Mouse (Mus musculus): Measurements from ENCODE around the gene Ccr3.
"Not testable (repeated sequence)": the region's sequence is repeated elsewhere in the genome, so short reads cannot be mapped to it uniquely, and the experiment has no call there.

Gene Ccr3

GRCm38 (mm10) chr9:124056158-124056709, 34.5 kb downstream of the Ccr3 start:
- DNase-seq, result no peak

GRCm38 (mm10) chr9:124059660-124060352, 38.0 kb downstream of the Ccr3 start:
- DNase-seq, result no peak

GRCm38 (mm10) chr9:124061474-124062432, 40.0 kb downstream of the Ccr3 start:
- not testable (repeated sequence) for DNase-seq

GRCm38 (mm10) chr9:124066572-124067103, 44.9 kb downstream of the Ccr3 start:
- no peak for DNase-seq

- no peak for DNase-seq
These were observed 46.6 kb downstream of the Ccr3 start for GRCm38 (mm10) chr9:124068098-124069058.

- DNase-seq, result no peak
These were observed 49.7 kb downstream of the Ccr3 start for GRCm38 (mm10) chr9:124071506-124071905.

GRCm38 (mm10) chr9:124079803-124080202, 58.0 kb downstream of the Ccr3 start:
- DNase-seq, result no peak

GRCm38 (mm10) chr9:124080471-124080870, 58.7 kb downstream of the Ccr3 start:
- not testable (repeated sequence) for DNase-seq
